ENCODE assay signal across 29 mouse cellular contexts in the genomic region with DNA sequence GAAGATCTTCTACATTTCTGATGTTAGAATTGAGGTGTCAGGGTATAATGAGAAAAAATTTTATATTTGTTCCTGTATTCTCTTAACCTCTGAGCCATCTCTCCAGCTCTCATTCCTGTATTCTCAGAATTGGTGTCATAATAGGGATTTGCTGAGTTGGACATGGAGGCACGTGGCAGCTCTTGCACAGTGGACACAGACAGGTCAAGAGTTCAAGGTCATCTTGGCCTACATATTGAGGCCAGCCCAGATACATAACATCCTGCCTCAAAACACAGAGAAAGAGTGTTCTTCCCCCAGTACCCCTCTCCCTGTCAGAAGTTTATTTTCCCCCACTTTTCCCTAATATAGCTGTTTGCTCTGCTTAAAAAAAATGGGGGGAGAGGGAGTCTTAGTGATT. TPM values are rescaled to one million over a fixed set of nuclear protein-coding genes. Genes with fewer than 3 reads are reported as not detected.
DNase-seq lines count a peak whose midpoint lies in the region; ATAC-seq and TF ChIP-seq lines count a peak whose summit lies in the region.
"Had no signal": no experiment of that assay in that cellular context is flagged by ENCODE, and none has a peak within 500 bp of the region (broad histone marks: within the 10 kb centered on the region; RNA-seq: fewer than 3 reads in every experiment).

No protein-coding gene starts in this region.

- no peak overlapping the region for H3K27ac ChIP-seq in kidney, adult 2 months (ENCODE audit: insufficient read depth, low read depth, low read length)
- H3K27ac ChIP-seq in liver, embryonic 16.5 days (ENCODE audit: low read length): no peak overlapping the region
- H3K27ac ChIP-seq in liver, embryonic 11.5 days (ENCODE audit: low read depth, low read length): no peak overlapping the region
- no peak overlapping the region for H3K27ac ChIP-seq in embryonic facial prominence, embryonic 10.5 days (replicated peaks)
- H3K27ac ChIP-seq: embryonic facial prominence, embryonic 13.5 days; embryonic facial prominence, embryonic 15.5 days; forebrain, embryonic 10.5 days; forebrain, embryonic 12.5 days had no signal

- no peaks in the 10 kb centered on the region; the same call in 1 of the 2 replicates for H3K27me3 ChIP-seq in kidney, adult 2 months (replicated peaks; ENCODE audit: control insufficient read depth, insufficient read depth, low read length)
- no peaks in the 10 kb centered on the region for H3K27me3 ChIP-seq in liver, embryonic 16.5 days (ENCODE audit: control insufficient read depth, insufficient read depth, low read depth, low read length)
- no peaks in the 10 kb centered on the region for H3K27me3 ChIP-seq in liver, embryonic 11.5 days (replicated peaks; ENCODE audit: control insufficient read depth, insufficient read depth, low read length)
- H3K27me3 ChIP-seq in embryonic facial prominence, embryonic 10.5 days (replicated peaks; ENCODE audit: low read depth, poor library complexity, severe bottlenecking): no peaks in the 10 kb centered on the region
- H3K27me3 ChIP-seq: CH12.LX; embryonic facial prominence, embryonic 13.5 days; embryonic facial prominence, embryonic 15.5 days; forebrain, embryonic 12.5 days; Patski had no signal

- 28% methylated on average over 1 of the region's 1 CpGs for WGBS in kidney, adult 2 months
- WGBS in liver, embryonic 16.5 days (ENCODE audit: insufficient replicate concordance): 38% methylated on average over 1 of the region's 1 CpGs
- WGBS in liver, embryonic 11.5 days: 57% methylated on average over 1 of the region's 1 CpGs
- WGBS in embryonic facial prominence, embryonic 10.5 days: 62% methylated on average over 1 of the region's 1 CpGs

- no peak overlapping the region for H3K4me3 ChIP-seq in kidney, adult 2 months (ENCODE audit: insufficient read depth, low read depth, low read length)
- no peak overlapping the region for H3K4me3 ChIP-seq in liver, embryonic 16.5 days (ENCODE audit: low read depth, low read length)
- H3K4me3 ChIP-seq in liver, embryonic 11.5 days (ENCODE audit: low read depth, low read length): no peak overlapping the region
- H3K4me3 ChIP-seq in embryonic facial prominence, embryonic 10.5 days: no peak overlapping the region
- H3K4me3 ChIP-seq: embryonic facial prominence, embryonic 13.5 days; embryonic facial prominence, embryonic 15.5 days; erythroblast, embryonic 14.5 days; forebrain, embryonic 10.5 days; forebrain, embryonic 12.5 days had no signal

- no peaks in the 10 kb centered on the region for H3K9me3 ChIP-seq in liver, embryonic 16.5 days (replicated peaks; ENCODE audit: control insufficient read depth, low read length)
- H3K9me3 ChIP-seq in liver, embryonic 11.5 days (ENCODE audit: control insufficient read depth, low read length): no peaks in the 10 kb centered on the region
- H3K9me3 ChIP-seq in embryonic facial prominence, embryonic 10.5 days: no peaks in the 10 kb centered on the region
- H3K9me3 ChIP-seq: embryonic facial prominence, embryonic 13.5 days; embryonic facial prominence, embryonic 15.5 days; forebrain, embryonic 10.5 days; forebrain, embryonic 12.5 days; G1E had no signal

- H3K4me1 ChIP-seq in kidney, adult 2 months (ENCODE audit: control insufficient read depth, insufficient read depth, low read length): peaks cover 25% of the 10 kb centered on the region
- H3K4me1 ChIP-seq in liver, embryonic 16.5 days (ENCODE audit: control insufficient read depth, low read depth, low read length): no peaks in the 10 kb centered on the region; the same call in none of the 2 replicates
- H3K4me1 ChIP-seq in liver, embryonic 11.5 days (replicated peaks; ENCODE audit: control insufficient read depth, insufficient read depth, low read length): 0 out of 2 replicates have a peak, but pooled peaks cover 3% of the 10 kb centered on the region
- peaks cover 12% of the 10 kb centered on the region for H3K4me1 ChIP-seq in embryonic facial prominence, embryonic 10.5 days

- peak; percentile 30 for DNase-seq in kidney, adult 2 months
- no peak for DNase-seq in kidney, postnatal 14 days
- no peak for DNase-seq in liver, embryonic 11.5 days (ENCODE audit: low spot score)
- DNase-seq in 416B (ENCODE audit: low read depth) (peak; percentile 31), R1 (ENCODE audit: low read depth, low spot score) (peak; percentile 22)
- DNase-seq in right cerebral cortex, postnatal 4 days: no peak
- DNase-seq in embryonic facial prominence, embryonic 10.5 days (ENCODE audit: low spot score): no peak
- DNase-seq: adrenal gland, adult 8-10 months; adrenal gland, postnatal 14 days; adrenal gland, postnatal 36 days; B cell, adult 2 months; cerebellum, adult 11-12 months; cerebellum, adult 2 months; cerebellum, adult 9-10 months; cerebellum, postnatal 10 days; cerebellum, postnatal 25 days had no signal

- no peaks in the 10 kb centered on the region for H3K36me3 ChIP-seq in kidney, adult 2 months (ENCODE audit: control insufficient read depth, insufficient read depth, low read length)
- no peaks in the 10 kb centered on the region for H3K36me3 ChIP-seq in liver, embryonic 16.5 days (ENCODE audit: control insufficient read depth, insufficient read depth)
- H3K36me3 ChIP-seq in liver, embryonic 11.5 days (ENCODE audit: control insufficient read depth, insufficient read depth, low read length): no peaks in the 10 kb centered on the region
- H3K36me3 ChIP-seq in embryonic facial prominence, embryonic 10.5 days (replicated peaks): peaks cover 7% of the 10 kb centered on the region
- H3K36me3 ChIP-seq: embryonic facial prominence, embryonic 15.5 days; forebrain, embryonic 12.5 days had no signal

- no peak overlapping the region for H3K4me2 ChIP-seq in liver, embryonic 16.5 days (ENCODE audit: low read depth, low read length)
- no peak overlapping the region for H3K4me2 ChIP-seq in liver, embryonic 11.5 days
- H3K4me2 ChIP-seq: embryonic facial prominence, embryonic 13.5 days; embryonic facial prominence, embryonic 15.5 days; forebrain, embryonic 12.5 days had no signal

- H3K9ac ChIP-seq in liver, embryonic 16.5 days (ENCODE audit: low read depth, low read length): no peak overlapping the region
- H3K9ac ChIP-seq in liver, embryonic 11.5 days (ENCODE audit: low read depth, low read length): no peak overlapping the region
- H3K9ac ChIP-seq: embryonic facial prominence, embryonic 13.5 days; embryonic facial prominence, embryonic 15.5 days; forebrain, embryonic 12.5 days had no signal

- ATAC-seq in liver, embryonic 16.5 days (ENCODE audit: low read depth): 0 out of 2 replicates have a peak, but pooled peaks have one; percentile 24
- no peak for ATAC-seq in liver, embryonic 11.5 days (replicated peaks; ENCODE audit: low FRiP score)
- ATAC-seq: activated CD4-positive, CD25-positive, alpha-beta regulatory T cell, adult 4 months; CD4-positive, CD25-positive, alpha-beta regulatory T cell, adult 4 months; forebrain, embryonic 14.5 days; forebrain, embryonic 16.5 days; Patski had no signal

- no peak for TF ChIP-seq CTCF in kidney, adult 2 months (conservative IDR thresholded peaks at IDR 0.05; ENCODE audit: insufficient read depth, insufficient read length, low read depth, low read length)

- TF ChIP-seq POLR2A in kidney, adult 2 months (IDR thresholded peaks at IDR 0.05; ENCODE audit: low read depth, low read length): no peak

RNA-seq across cellular contexts. Expression of gene Arhgap35, which starts 38.1 kb away (rescaled TPM):
- polyA plus RNA-seq in kidney, adult 2 months (2012; rRNA removed): 25.7 and 28.6 TPM in 2 replicates
- 2.5 and 2.6 TPM in 2 replicates for polyA plus RNA-seq in liver, embryonic 16.5 days (2015; fragmentation: Nextera tagmentation; extraction: Ambion mirVana)
- 9.1 and 11.5 TPM in 2 replicates for polyA plus RNA-seq in liver, embryonic 11.5 days (2014; fragmentation: Nextera tagmentation; extraction: Ambion mirVana)
- polyA plus RNA-seq in embryonic facial prominence, embryonic 10.5 days (2016; fragmentation: Nextera tagmentation; extraction: Ambion mirVana): 32.4 and 32.6 TPM in 2 replicates

Comparison
In these comparisons a context has a peak if more than half of its experiments do, and no peak if none do; other contexts are left out.
1. DNase-seq: peak in kidney, adult 2 months (single experiment), 416B (single experiment) and R1 (single experiment); none in kidney, postnatal 14 days (single experiment), liver, embryonic 11.5 days (single experiment), right cerebral cortex, postnatal 4 days (single experiment) and embryonic facial prominence, embryonic 10.5 days (single experiment).